In the genomic region with DNA sequence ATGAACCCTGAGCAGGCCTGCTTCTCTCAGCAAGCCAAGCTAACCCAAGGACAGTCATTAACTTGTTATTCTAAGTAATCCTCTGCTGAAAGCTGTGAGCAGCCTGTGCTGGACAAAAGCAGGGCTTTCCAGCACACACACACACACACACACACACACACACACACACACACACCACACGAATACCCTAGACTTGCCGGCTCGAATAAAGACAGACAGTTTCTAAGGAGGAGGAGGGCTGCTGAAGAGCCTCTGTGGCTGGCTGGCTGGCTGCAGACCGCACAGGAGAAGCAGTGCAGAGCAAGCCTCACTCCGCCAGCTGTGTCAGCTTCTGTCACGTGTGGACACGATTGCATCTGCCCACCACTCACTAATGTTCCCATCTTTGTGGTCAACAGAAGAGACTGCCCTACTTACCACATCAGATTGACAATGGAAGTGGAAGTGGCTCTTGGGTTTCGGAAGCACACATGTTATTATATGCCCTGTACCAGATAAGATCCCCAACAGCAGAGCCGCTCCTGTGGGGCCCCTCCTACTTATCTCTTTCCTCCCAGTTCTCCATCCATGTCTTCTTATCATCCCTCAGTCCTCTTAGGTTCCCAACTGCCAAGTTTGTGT, we compare ENCODE assay signal across 8 mouse cellular contexts.
A peak's percentile ranks its signal among the peaks of the same experiment; 100 is the strongest.
DNase-seq lines count a peak whose midpoint lies in the region; ATAC-seq lines count a peak whose summit lies in the region.

No protein-coding gene starts in this region.

- ATAC-seq in forebrain, embryonic 15.5 days (replicated peaks), result peak; percentile 78
- peak; percentile 53 for ATAC-seq in kidney, embryonic 15.5 days (replicated peaks; ENCODE audit: low FRiP score)
- peak; percentile 88 for ATAC-seq in midbrain, embryonic 11.5 days (ENCODE audit: low FRiP score)

- H3K27me3 ChIP-seq in forebrain, embryonic 15.5 days, result no peaks in the 10 kb centered on the region
- no peaks in the 10 kb centered on the region for H3K27me3 ChIP-seq in kidney, embryonic 15.5 days
- H3K27me3 ChIP-seq in midbrain, embryonic 11.5 days (ENCODE audit: control insufficient read depth, insufficient read depth, low read length), result no peaks in the 10 kb centered on the region

- DNase-seq in right cerebral cortex, adult 2 months (ENCODE audit: low spot score in 2 of 2), result peak; percentile 26 to 49
- DNase-seq in right cerebral cortex, adult 18-20 months, result no peak
- peak; percentile 91 for DNase-seq in midbrain, embryonic 11.5 days (ENCODE audit: low spot score, missing footprints)
- DNase-seq in adrenal gland, postnatal 4 days (ENCODE audit: low spot score in 2 of 2), result no peak
- no peak for DNase-seq in urinary bladder, adult 2 months (ENCODE audit: low spot score)
- DNase-seq in cerebellum, postnatal 14 days, result no peak

- H3K4me2 ChIP-seq in forebrain, embryonic 15.5 days (replicated peaks), result no peak overlapping the region
- H3K4me2 ChIP-seq in kidney, embryonic 15.5 days, result no peak overlapping the region
- H3K4me2 ChIP-seq in midbrain, embryonic 11.5 days, result 0 out of 2 replicates have a peak overlapping the region, but pooled peaks have one; percentile 8

- H3K4me3 ChIP-seq in forebrain, embryonic 15.5 days, result no peak overlapping the region
- H3K4me3 ChIP-seq in kidney, embryonic 15.5 days (replicated peaks), result no peak overlapping the region
- no peak overlapping the region for H3K4me3 ChIP-seq in midbrain, embryonic 11.5 days (ENCODE audit: low read depth, low read length)

- WGBS in forebrain, embryonic 15.5 days, result 17% methylated on average over 9 of the region's 9 CpGs
- 21% methylated on average over 9 of the region's 9 CpGs for WGBS in kidney, embryonic 15.5 days
- WGBS in midbrain, embryonic 11.5 days, result 26% methylated on average over 9 of the region's 9 CpGs

- no peak overlapping the region for H3K27ac ChIP-seq in forebrain, embryonic 15.5 days (replicated peaks)
- peak overlapping the region; percentile 80 for H3K27ac ChIP-seq in kidney, embryonic 15.5 days
- no peak overlapping the region for H3K27ac ChIP-seq in midbrain, embryonic 11.5 days (ENCODE audit: low read depth, low read length)

- H3K9ac ChIP-seq in forebrain, embryonic 15.5 days (replicated peaks), result no peak overlapping the region
- no peak overlapping the region for H3K9ac ChIP-seq in kidney, embryonic 15.5 days
- H3K9ac ChIP-seq in midbrain, embryonic 11.5 days (ENCODE audit: low read length), result no peak overlapping the region

- H3K9me3 ChIP-seq in forebrain, embryonic 15.5 days, result no peaks in the 10 kb centered on the region
- no peaks in the 10 kb centered on the region for H3K9me3 ChIP-seq in kidney, embryonic 15.5 days (replicated peaks)
- no peaks in the 10 kb centered on the region for H3K9me3 ChIP-seq in midbrain, embryonic 11.5 days (ENCODE audit: control insufficient read depth, low read length)

- H3K4me1 ChIP-seq in forebrain, embryonic 15.5 days, result peaks cover 8% of the 10 kb centered on the region
- H3K4me1 ChIP-seq in kidney, embryonic 15.5 days, result peaks cover 72% of the 10 kb centered on the region
- peaks cover 13% of the 10 kb centered on the region for H3K4me1 ChIP-seq in midbrain, embryonic 11.5 days (ENCODE audit: control insufficient read depth, insufficient read depth, low read length)

- H3K36me3 ChIP-seq in forebrain, embryonic 15.5 days, result no peaks in the 10 kb centered on the region
- H3K36me3 ChIP-seq in kidney, embryonic 15.5 days, result no peaks in the 10 kb centered on the region
- no peaks in the 10 kb centered on the region for H3K36me3 ChIP-seq in midbrain, embryonic 11.5 days (ENCODE audit: control insufficient read depth, insufficient read depth, low read length)

Comparison
In these comparisons a context has a peak if more than half of its experiments do, and no peak if none do; other contexts are left out.
1. DNase-seq: peak in right cerebral cortex, adult 2 months (2 of 2) and midbrain, embryonic 11.5 days (single experiment); none in right cerebral cortex, adult 18-20 months (single experiment), adrenal gland, postnatal 4 days (0 of 2), urinary bladder, adult 2 months (single experiment) and cerebellum, postnatal 14 days (0 of 2).
2. Peak in every context shown above with its lines, with median percentiles within 50 percentile points of each other: ATAC-seq.